Mouse (Mus musculus) cortical plate, adult 2 months (tissue): ENCODE data around the gene Socs5.

ENCODE experiments used
- CTCF ChIP-seq: fragments of 200-500 bp; IDR thresholded peaks from 2 replicates; pipeline ENCODE4 v1.5.1; 2011; ENCODE audit warnings: mild to moderate bottlenecking, control low read depth, low read length; ENCODE audit not compliant: insufficient read depth; ENCODE audit errors: extremely low read depth
- POLR2A ChIP-seq: fragments of 200-500 bp; IDR thresholded peaks from 2 replicates; pipeline ENCODE4 v1.6.1; 2011; ENCODE audit warnings: mild to moderate bottlenecking, low read length, control low read depth; ENCODE audit not compliant: insufficient read depth; ENCODE audit errors: extremely low read depth

DNA sequence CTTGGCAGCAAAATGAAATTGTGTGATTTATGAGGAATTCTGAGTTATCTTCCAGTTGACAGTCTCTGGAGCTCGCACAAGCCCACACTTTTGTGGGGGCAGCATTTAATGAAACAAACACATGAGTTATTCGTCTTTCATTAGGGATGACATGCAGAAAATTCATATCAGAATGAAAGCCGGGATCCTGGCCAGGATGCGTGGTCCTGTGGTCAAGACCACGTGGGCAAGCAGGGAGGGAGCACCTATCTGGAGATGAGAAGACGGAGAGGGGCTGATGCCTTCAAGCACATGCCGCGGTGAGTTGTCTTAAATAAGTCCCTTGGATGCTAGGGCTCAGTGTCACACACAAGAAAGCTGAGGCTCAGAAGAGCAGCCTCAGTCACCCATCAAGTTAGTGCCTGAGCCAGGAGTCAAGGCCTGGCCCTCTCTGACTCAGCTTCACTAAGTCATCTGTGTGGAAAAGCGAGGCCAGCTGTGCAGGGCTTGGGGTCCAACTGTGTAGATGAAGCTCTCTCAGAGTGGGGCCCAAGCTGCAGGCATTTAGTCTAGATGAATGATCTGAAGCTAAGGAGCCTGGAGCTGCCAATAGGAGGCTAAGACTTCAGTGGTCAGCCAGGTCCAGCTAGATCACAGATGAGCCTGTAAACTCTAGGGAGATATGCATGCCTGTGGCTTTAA lies 67.3 kb downstream of the Socs5 start:
- no peak for TF ChIP-seq CTCF
- no peak for TF ChIP-seq POLR2A
